Mouse (Mus musculus) stomach, postnatal 0 days (tissue): ENCODE measurements at regions not wholly inside any gene's neighbourhood (a gene's known extent, or its start where the extent isn't known, plus 50 kb on each side); places are given as distances from the start of the nearest gene placed in this dataset.

Experiments
- ATAC-seq: fragments of 200-750 bp; cut with Nextera tagmentation; 2 replicates; pipeline ENCODE4 v1.8.0; 2017; ENCODE audit not compliant: low FRiP score, low TSS enrichment
- DNase-seq: peaks from one replicate; pipeline ENCODE4 v3.0.0-alpha.2; 2016; ENCODE audit warnings: low spot score
- H3K27ac ChIP-seq: fragments of 300-500 bp; sonication (generic); replicated peaks from 2 replicates; pipeline ENCODE4 v1.5.1; 2014; ENCODE audit warnings: mild to moderate bottlenecking, control low read depth
- H3K27me3 ChIP-seq: fragments of 300-500 bp; sonication (generic); 2 replicates; pipeline ENCODE4 v1.6.1; 2014; ENCODE audit warnings: low read length; ENCODE audit not compliant: control insufficient read depth, insufficient read depth
- H3K36me3 ChIP-seq: fragments of 300-500 bp; sonication (generic); 2 replicates; pipeline ENCODE4 v1.6.1; 2014; ENCODE audit warnings: low read length, mixed read lengths; ENCODE audit not compliant: control insufficient read depth, insufficient read depth
- H3K4me1 ChIP-seq: fragments of 300-500 bp; sonication (generic); replicated peaks from 2 replicates; pipeline ENCODE4 v1.6.1; 2014; ENCODE audit warnings: antibody characterized with exemption; ENCODE audit not compliant: control insufficient read depth, insufficient read depth
- H3K4me2 ChIP-seq: fragments of 300-500 bp; sonication (generic); replicated peaks from 2 replicates; pipeline ENCODE4 v1.6.1; 2014; ENCODE audit warnings: low read depth, mild to moderate bottlenecking, control low read depth, moderate library complexity
- H3K4me3 ChIP-seq: fragments of 300-500 bp; sonication (generic); 2 replicates; pipeline ENCODE4 v1.5.1; 2014; ENCODE audit warnings: low read depth, low read length, control low read depth
- H3K9ac ChIP-seq: fragments of 300-500 bp; sonication (generic); 2 replicates; pipeline ENCODE4 v1.6.1; 2014; ENCODE audit warnings: mild to moderate bottlenecking, low read length, control low read depth, mixed read lengths
- H3K9me3 ChIP-seq: fragments of 300-500 bp; sonication (generic); 2 replicates; pipeline ENCODE4 v1.6.1; 2016; ENCODE audit warnings: low read length; ENCODE audit not compliant: control insufficient read depth
- CTCF ChIP-seq: IDR thresholded peaks from 2 replicates; pipeline ENCODE4 v1.5.1; 2016; ENCODE audit warnings: antibody characterized with exemption, low read depth, mild to moderate bottlenecking, moderate library complexity
- EP300 ChIP-seq: optimal IDR thresholded peaks from 2 replicates; pipeline ENCODE3; 2016; ENCODE audit warnings: antibody characterized with exemption
- WGBS: fragments of 180-500 bp; shearing (Covaris S2); extraction: QIAGEN DNeasy Blood & Tissue Kit; methylation state at CpG from one replicate; pipeline ENCODE4 v1.1.7; 2014; 5-methylcytosine and 5-hydroxymethylcytosine counted together

DNA sequence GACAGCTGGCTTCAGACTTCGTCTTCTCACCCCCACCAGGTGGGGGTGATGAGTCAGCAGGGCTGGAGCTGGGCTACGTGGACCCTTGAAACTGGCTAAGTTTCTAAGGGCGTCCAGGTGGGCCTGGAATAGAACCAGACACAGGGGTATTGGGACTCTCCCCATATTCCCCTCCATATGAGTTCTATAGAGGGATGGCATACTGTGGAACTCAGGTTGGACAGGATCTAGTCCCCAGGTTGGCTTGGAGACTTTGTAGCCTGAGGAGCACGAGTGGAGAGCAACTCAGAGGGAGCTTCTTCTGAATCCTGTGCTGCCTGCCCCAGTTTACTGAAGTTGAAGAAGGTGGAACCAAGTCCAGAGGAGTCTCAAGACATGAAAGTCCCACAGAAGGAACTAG is 1921.6 kb upstream of the Gm8797 start:
- Histone ChIP-seq H3K4me2 (no peak overlapping the region), H3K27me3 (no peaks in the 10 kb centered on the region), H3K9me3 (no peaks in the 10 kb centered on the region), H3K4me1 (no peaks in the 10 kb centered on the region), H3K4me3 (no peak overlapping the region), H3K27ac (no peak overlapping the region), H3K36me3 (no peaks in the 10 kb centered on the region), H3K9ac (no peak overlapping the region)
- ATAC-seq (no peak), DNase-seq (no peak)
- TF ChIP-seq EP300 (no peak), CTCF (no peak)
- 62% methylated on average over 4 of the region's 4 CpGs for WGBS

DNA sequence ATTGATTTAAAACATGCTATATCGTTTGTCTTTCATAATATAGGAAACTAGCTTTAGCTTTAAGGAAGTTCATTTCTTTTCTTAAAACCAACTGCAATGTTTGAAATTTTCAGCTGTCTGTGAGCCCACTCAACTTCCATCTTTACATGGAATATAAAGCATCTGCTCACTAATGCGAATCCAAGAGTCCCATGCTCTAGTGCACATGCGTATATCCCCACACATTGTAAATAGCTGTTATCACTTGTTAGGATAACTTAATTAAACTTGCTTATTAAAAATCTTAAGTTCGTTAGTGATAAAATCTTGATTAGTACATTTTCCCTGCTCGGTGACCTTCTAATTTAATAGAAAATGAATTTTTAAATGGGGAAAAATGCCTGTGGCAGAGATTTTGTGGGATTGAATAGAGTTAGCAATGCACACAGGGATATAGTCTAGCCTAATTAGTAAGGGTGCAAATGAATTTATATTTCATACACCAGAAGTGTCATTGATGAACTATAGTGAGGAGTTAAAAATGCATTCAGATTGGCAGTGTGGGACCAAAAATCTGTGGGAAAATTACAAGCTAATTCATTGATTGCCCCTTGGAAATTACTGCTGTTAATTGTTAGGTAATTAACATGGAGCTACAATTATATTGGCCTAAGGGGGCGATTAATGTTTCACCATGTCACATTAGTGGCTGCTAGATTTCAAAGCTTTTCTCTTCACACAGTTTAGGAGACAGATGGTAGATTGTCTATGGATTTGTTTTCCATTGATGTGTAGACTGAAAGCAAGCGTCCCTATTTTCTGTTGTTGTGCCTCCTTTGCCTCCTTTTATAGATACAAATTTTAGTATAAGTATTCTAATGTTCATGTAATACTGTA is 1919.0 kb upstream of the Gm8797 start:
- no peak overlapping the region for H3K4me3 ChIP-seq
- no peaks in the 10 kb centered on the region for H3K9me3 ChIP-seq
- H3K4me1 ChIP-seq: no peaks in the 10 kb centered on the region
- TF ChIP-seq CTCF (no peak), EP300 (no peak)
- ATAC-seq (no peak), DNase-seq (no peak)
- H3K27me3 ChIP-seq: no peaks in the 10 kb centered on the region
- WGBS: 80% methylated on average over 7 of the region's 7 CpGs
- no peak overlapping the region for H3K9ac ChIP-seq
- no peaks in the 10 kb centered on the region for H3K36me3 ChIP-seq
- H3K4me2 ChIP-seq: no peak overlapping the region
- no peak overlapping the region for H3K27ac ChIP-seq
